Mouse (Mus musculus): ENCODE measurements around the gene Smc5.

- TF ChIP-seq CTCF (IDR thresholded peaks at IDR 0.05; ENCODE audit: control insufficient read depth, insufficient read depth, insufficient read length) (no peak), USF1 (IDR thresholded peaks at IDR 0.05; ENCODE audit: low read depth) (no peak), MAX (IDR thresholded peaks at IDR 0.05) (no peak), CEBPB (IDR thresholded peaks at IDR 0.05; ENCODE audit: low read depth) (no peak), MYOG (IDR thresholded peaks at IDR 0.05; ENCODE audit: control insufficient read depth, extremely low read depth, insufficient read length) (no peak)
Measured at GRCm38 (mm10) chr19:23298917-23299316, 25.2 kb upstream of the Smc5 start.

Measured in C2C12 (cell line).